Mouse (Mus musculus): ENCODE data around the gene Kdm8.

DNA sequence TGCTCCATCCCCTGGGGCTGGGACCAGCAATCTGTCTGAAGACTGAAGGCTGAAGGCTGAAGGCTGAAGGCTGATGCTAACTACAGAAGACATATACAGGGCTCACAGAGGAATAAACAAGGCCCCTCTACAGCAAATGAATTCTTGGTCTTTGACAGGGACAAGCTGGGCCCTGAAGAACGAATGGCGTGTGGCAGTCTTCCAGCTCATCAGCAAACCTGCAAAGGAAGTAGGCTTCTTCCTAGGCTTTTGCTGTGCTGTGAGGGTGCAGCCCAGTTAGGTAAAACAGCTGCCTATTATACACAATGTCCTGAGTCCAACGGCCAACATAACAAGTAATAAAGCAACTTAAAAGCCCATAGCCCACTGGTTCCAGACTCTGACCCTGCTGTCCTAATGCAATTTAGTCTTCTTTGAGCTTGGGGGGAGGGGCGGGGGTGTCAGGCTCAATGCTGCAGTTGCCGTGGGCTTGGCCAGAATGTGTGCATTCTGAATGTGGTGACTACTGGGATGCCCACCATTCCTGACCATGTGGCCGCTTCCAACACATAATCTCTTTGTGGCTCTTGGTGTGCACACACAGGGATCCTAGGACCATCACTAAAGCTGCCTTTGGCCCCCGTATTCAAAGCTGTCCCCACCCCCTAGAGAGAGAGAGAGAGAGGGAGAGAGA is 14.2 kb upstream of the Kdm8 start:
- TF ChIP-seq CTCF (conservative IDR thresholded peaks at IDR 0.05; ENCODE audit: low read length) (no peak), POU5F1 (IDR thresholded peaks at IDR 0.05; ENCODE audit: borderline replicate concordance, low read length) (no peak), NANOG (IDR thresholded peaks at IDR 0.05; ENCODE audit: borderline replicate concordance, low read length) (no peak)
